Mouse (Mus musculus) embryonic fibroblast, embryonic 13.5 days (primary cell): Measurements from ENCODE around the gene Metrnl.

Experiments
- CTCF ChIP-seq: IDR thresholded peaks from 2 replicates; pipeline ENCODE4 v1.5.1; 2011; ENCODE audit warnings: mild to moderate bottlenecking, control low read depth, low read length, moderate library complexity, borderline replicate concordance; ENCODE audit not compliant: insufficient read depth
- POLR2A ChIP-seq: IDR thresholded peaks from 2 replicates; pipeline ENCODE4 v1.6.1; 2011; ENCODE audit warnings: low read depth, mild to moderate bottlenecking, control low read depth, low read length, moderate library complexity

GRCm38 (mm10) chr11:121658151-121658550 is 43.2 kb upstream of the Metrnl start:
- TF ChIP-seq POLR2A: no peak
- TF ChIP-seq CTCF: no peak
